Mouse (Mus musculus) erythroblast, embryonic 14.5 days (primary cell): ENCODE measurements at regions not wholly inside any gene's neighbourhood (a gene's known extent, or its start where the extent isn't known, plus 50 kb on each side); places are given as distances from the start of the nearest gene placed in this dataset.

ENCODE experiments used
- GATA1 ChIP-seq: IDR thresholded peaks from 2 replicates; pipeline ENCODE4 v1.6.1; 2012; ENCODE audit warnings: low read length, inconsistent platforms, mixed read lengths
- TAL1 ChIP-seq: IDR thresholded peaks from 3 replicates; pipeline ENCODE4 v1.6.1; 2012; ENCODE audit warnings: low read length, inconsistent platforms, mixed read lengths

- TF ChIP-seq TAL1, result no peak
- TF ChIP-seq GATA1, result no peak
Observed at GRCm38 (mm10) chr5:75388699-75389260, 185.9 kb upstream of the Kit start.
